Mouse (Mus musculus) G1E (cell line): ENCODE measurements around the gene Rasl10b.

Source experiments
- CTCF ChIP-seq: IDR thresholded peaks from 2 replicates; pipeline ENCODE4 v1.5.1; 2012; ENCODE audit warnings: low read depth, low read length, inconsistent platforms, mixed read lengths
- GATA2 ChIP-seq: IDR thresholded peaks from 2 replicates; pipeline ENCODE4 v1.6.1; 2012; ENCODE audit warnings: low read depth, low read length, inconsistent platforms, borderline replicate concordance
- POLR2AphosphoS5 ChIP-seq: IDR thresholded peaks from 2 replicates; pipeline ENCODE4 v1.6.1; 2012; ENCODE audit warnings: low read depth, low read length, inconsistent platforms; ENCODE audit not compliant: insufficient replicate concordance

DNA sequence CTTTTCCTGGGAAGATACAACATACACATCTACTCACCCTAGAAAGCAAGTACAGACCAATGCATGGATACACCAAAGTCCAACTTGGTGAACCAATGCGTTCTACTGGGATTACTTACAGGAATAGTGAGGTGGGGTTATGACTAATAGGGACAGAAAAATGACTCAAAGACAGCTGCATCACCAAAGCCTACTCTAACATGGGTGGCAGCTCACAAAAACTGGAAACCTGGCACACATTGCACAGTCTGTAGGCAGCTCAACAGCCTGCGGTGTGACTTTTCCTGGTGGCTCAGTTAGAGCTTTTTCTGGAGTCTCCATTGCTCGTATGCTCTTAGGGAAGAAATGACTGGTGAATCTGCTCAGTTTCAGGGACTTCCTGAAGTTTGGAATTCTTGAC is 59.8 kb downstream of the Rasl10b start:
- no peak for TF ChIP-seq CTCF
- no peak for TF ChIP-seq GATA2
- no peak for TF ChIP-seq POLR2AphosphoS5
